Mouse (Mus musculus): ENCODE results near the gene Thbs4.

Gene Thbs4

GRCm38 (mm10) chr13:92711821-92712220 lies 82.8 kb downstream of the Thbs4 start:
- DNase-seq, result no peak

- no peak for DNase-seq
Observed at GRCm38 (mm10) chr13:92710361-92710760, 84.3 kb downstream of the Thbs4 start.

GRCm38 (mm10) chr13:92709535-92709934 lies 85.1 kb downstream of the Thbs4 start:
- no peak for DNase-seq

- no peak for DNase-seq
Observed at GRCm38 (mm10) chr13:92708466-92708865, 86.2 kb downstream of the Thbs4 start.

GRCm38 (mm10) chr13:92707941-92708340 lies 86.7 kb downstream of the Thbs4 start:
- no peak for DNase-seq

- no peak for DNase-seq
Observed at GRCm38 (mm10) chr13:92706342-92707061, 88.1 kb downstream of the Thbs4 start.

- no peak for DNase-seq
Observed at GRCm38 (mm10) chr13:92705016-92705535, 89.5 kb downstream of the Thbs4 start.

- DNase-seq, result no peak
Observed at GRCm38 (mm10) chr13:92704189-92704588, 90.4 kb downstream of the Thbs4 start.

GRCm38 (mm10) chr13:92703241-92704027 lies 91.2 kb downstream of the Thbs4 start:
- peak; percentile 55 for DNase-seq

GRCm38 (mm10) chr13:92702035-92702434 lies 92.6 kb downstream of the Thbs4 start:
- DNase-seq, result no peak

All from right cerebral cortex, postnatal 14 days (tissue).